Mouse (Mus musculus): ENCODE measurements around the gene Tbc1d15.

Gene Tbc1d15

GRCm38 (mm10) chr10:115170496-115171350 is 80.5 kb downstream of the Tbc1d15 start:
- in situ Hi-C loops (cut with MboI, MseI) = no loop called here

- in situ Hi-C loops (cut with MboI, MseI) = no loop called here
These were observed 81.9 kb downstream of the Tbc1d15 start for GRCm38 (mm10) chr10:115169410-115169809.

GRCm38 (mm10) chr10:115160289-115160688 is 91.0 kb downstream of the Tbc1d15 start:
- in situ Hi-C loops (cut with MboI, MseI) = no loop called here
